Mouse (Mus musculus) bone marrow, adult 2 months (tissue): ENCODE data around the gene Vmp1.

ENCODE experiments used
- CTCF ChIP-seq: fragments of 200-500 bp; IDR thresholded peaks from 2 replicates; pipeline ENCODE4 v1.5.1; 2011; ENCODE audit warnings: low read length, control low read depth; ENCODE audit not compliant: control insufficient read depth, insufficient read depth
- POLR2A ChIP-seq: fragments of 200-500 bp; IDR thresholded peaks from 2 replicates; pipeline ENCODE4 v1.6.1; 2011; ENCODE audit warnings: low read depth, mild to moderate bottlenecking, control low read depth, low read length, borderline replicate concordance; ENCODE audit not compliant: control insufficient read depth

- TF ChIP-seq CTCF (no peak), POLR2A (no peak)
Measured at GRCm38 (mm10) chr11:86654096-86654495, 29.5 kb downstream of the Vmp1 start.
